Mouse (Mus musculus) retina, embryonic 14.5 days (tissue): ENCODE measurements at regions not wholly inside any gene's neighbourhood (a gene's known extent, or its start where the extent isn't known, plus 50 kb on each side); places are given as distances from the start of the nearest gene placed in this dataset.

ENCODE experiments used
- DNase-seq: peaks from one replicate; pipeline ENCODE4 v3.0.0-alpha.2; 2015; ENCODE audit warnings: low spot score

DNA sequence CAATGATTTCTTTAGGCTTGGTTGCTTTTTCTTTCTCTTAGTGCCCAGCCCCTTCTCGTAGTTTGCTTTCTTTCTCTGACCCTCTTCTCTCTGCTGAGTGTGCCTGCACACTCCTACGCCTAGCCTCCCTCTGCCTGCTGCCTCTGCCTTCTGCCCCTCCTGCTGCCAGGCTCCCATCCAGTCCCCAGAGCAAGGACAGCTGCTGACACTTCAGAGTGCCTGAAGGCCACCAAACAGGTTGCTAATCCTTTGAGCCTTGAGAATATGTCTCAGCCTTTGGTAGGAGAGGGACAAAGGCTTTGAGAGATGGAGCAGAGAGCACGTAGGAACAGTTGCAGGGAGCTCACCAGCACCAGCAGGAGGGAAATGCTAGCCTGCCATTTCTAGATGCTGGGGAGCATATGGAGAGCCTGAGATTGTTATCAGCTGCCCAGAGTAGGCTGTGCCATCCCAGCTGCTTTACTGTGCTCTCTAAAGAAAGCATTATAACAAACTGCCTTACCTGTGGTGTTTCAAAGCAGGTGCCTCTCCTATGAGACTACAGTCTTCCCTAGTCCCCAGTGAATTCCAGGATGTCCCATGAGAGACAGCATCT lies 103.0 kb upstream of the Arrdc4 start:
- no peak for DNase-seq

GRCm38 (mm10) chr7:68844606-68845005 lies 95.6 kb upstream of the Arrdc4 start:
- no peak for DNase-seq

GRCm38 (mm10) chr7:68843374-68843773 lies 94.3 kb upstream of the Arrdc4 start:
- no peak for DNase-seq

DNA sequence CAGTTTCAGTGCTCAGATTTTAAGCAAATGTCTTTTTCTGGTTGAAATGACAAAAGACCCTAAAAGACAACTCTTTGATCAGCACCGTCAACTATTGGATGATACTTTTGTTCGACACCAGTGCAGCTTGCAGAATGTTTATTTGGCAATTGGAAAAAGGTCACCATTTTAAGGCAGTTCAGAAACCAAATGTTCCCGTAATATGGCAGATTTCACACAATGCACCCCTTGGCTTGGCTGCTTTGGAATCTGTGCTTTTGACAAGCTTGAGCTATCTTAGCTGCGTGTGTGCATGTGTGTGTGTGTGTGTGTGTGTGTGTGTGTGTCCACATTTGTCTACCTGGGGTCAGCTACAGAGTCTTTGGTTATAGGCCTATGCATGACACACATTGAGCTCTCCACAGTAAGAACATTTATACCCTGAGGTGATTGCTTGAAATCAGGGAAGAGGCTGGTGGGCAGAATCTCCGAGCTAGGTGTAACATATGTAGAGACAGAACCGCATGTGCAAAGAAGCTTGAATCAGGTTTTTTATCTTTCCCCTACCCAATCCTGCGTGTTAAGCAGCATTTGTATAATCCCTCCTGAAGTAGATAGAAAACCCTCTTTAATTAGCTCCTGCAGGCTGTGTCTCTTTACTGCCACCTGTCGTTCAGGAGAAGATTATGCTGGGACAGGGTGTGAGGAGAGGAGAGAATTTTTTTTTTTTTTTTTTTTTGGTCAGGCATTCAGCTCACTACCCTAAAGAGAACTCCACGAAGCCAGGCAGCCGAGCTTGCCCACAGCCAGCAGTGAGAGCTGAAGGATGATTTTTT lies 85.1 kb upstream of the Arrdc4 start:
- DNase-seq: peak; percentile 75

DNA sequence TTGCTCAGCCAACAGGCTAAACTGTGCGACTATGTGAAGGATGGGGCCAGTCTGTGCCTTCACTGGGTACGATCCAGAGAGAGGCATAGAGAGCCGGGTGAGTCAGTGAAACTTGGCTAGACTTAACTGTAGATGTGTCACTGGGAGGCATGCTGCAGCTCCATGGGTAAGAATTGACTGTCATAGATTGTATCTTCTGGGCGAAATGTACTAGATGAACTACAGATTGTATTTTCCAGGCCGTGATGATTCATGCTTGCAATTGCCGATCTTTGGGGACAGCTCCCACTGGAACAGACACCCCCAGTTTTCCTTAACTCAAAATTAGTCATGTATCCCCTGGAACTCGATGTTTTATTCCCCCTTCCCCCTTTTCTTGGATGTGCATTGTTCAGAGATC lies 84.5 kb upstream of the Arrdc4 start:
- DNase-seq: no peak

- peak; percentile 95 for DNase-seq
These were observed 80.8 kb upstream of the Arrdc4 start for GRCm38 (mm10) chr7:68829861-68830260.

GRCm38 (mm10) chr7:68824399-68824798 lies 75.4 kb upstream of the Arrdc4 start:
- no peak for DNase-seq

- DNase-seq: no peak
These were observed 74.6 kb upstream of the Arrdc4 start for GRCm38 (mm10) chr7:68823646-68824045.

GRCm38 (mm10) chr7:68823189-68823588 lies 74.1 kb upstream of the Arrdc4 start:
- DNase-seq: peak; percentile 88

GRCm38 (mm10) chr7:68814823-68815666 lies 66.0 kb upstream of the Arrdc4 start:
- no peak for DNase-seq

GRCm38 (mm10) chr7:68809782-68810181 lies 60.7 kb upstream of the Arrdc4 start:
- DNase-seq: peak; percentile 38
